8 mouse cellular contexts compared by ENCODE assay signal in genomic region chr2:148395131-148396051, GRCm38 (mm10). TPM values are rescaled to one million over a fixed set of nuclear protein-coding genes. Genes with fewer than 3 reads are reported as not detected.
DNase-seq lines count a peak whose midpoint lies in the region; ATAC-seq and TF ChIP-seq lines count a peak whose summit lies in the region.

Sstr4 (plus strand) TSS chr2:148395344.

- peak within 1 kb of the TSS; percentile 31; the same call in 1 of the 2 replicates for H3K9ac ChIP-seq in kidney, postnatal 0 days (ENCODE audit: low read depth, low read length)
- H3K9ac ChIP-seq in liver, embryonic 12.5 days, result no peak within 1 kb of the TSS

- no peak within 1 kb of the TSS for H3K27ac ChIP-seq in kidney, postnatal 0 days
- no peak within 1 kb of the TSS for H3K27ac ChIP-seq in liver, embryonic 12.5 days

- TF ChIP-seq CTCF in kidney, postnatal 0 days (IDR thresholded peaks at IDR 0.05; ENCODE audit: low read depth), result peak; percentile 71

- peak within 1 kb of the TSS; percentile 43 for H3K4me3 ChIP-seq in kidney, postnatal 0 days (replicated peaks; ENCODE audit: low read depth, low read length)
- H3K4me3 ChIP-seq in liver, embryonic 12.5 days, result peak within 1 kb of the TSS; percentile 46

- H3K36me3 ChIP-seq in kidney, postnatal 0 days (ENCODE audit: insufficient read depth, low read length), result no peaks in the 10 kb centered on the region
- H3K36me3 ChIP-seq in liver, embryonic 12.5 days, result no peaks in the 10 kb centered on the region

- peaks cover 11% of the 10 kb centered on the region for H3K27me3 ChIP-seq in kidney, postnatal 0 days (ENCODE audit: insufficient read depth, low read length)
- peaks cover 40% of the 10 kb centered on the region for H3K27me3 ChIP-seq in liver, embryonic 12.5 days (replicated peaks)

- peak; percentile 71; the same call in 1 of the 2 replicates for ATAC-seq in kidney, postnatal 0 days (replicated peaks; ENCODE audit: low FRiP score, low read depth)
- ATAC-seq in liver, embryonic 12.5 days, result no peak

- peak within 1 kb of the TSS; percentile 88 for H3K4me2 ChIP-seq in kidney, postnatal 0 days (ENCODE audit: low read length)
- peak within 1 kb of the TSS; percentile 70 for H3K4me2 ChIP-seq in liver, embryonic 12.5 days

- H3K9me3 ChIP-seq in kidney, postnatal 0 days (replicated peaks; ENCODE audit: low read length), result no peaks in the 10 kb centered on the region
- H3K9me3 ChIP-seq in liver, embryonic 12.5 days (replicated peaks), result no peaks in the 10 kb centered on the region

- peak; percentile 47 for DNase-seq in kidney, adult 18-20 months
- no peak for DNase-seq in kidney, adult 11 months
- DNase-seq in embryo, embryonic 9.5 days (ENCODE audit: extremely low spot score), result peak; percentile 56
- peak; percentile 56 to 64 for DNase-seq in heart, adult 9 months (ENCODE audit: low spot score in 2 of 2)
- peak; percentile 57 for DNase-seq in kidney, postnatal 0 days (ENCODE audit: low spot score)
- DNase-seq in neural tube, embryonic 10.5 days (ENCODE audit: extremely low spot score, low spot score), result peak; percentile 65
- DNase-seq in thymus, postnatal 14 days, result peak; percentile 27

- 3% methylated on average over 82 of the region's 83 CpGs for WGBS in kidney, postnatal 0 days
- 6% methylated on average over 68 of the region's 83 CpGs for WGBS in liver, embryonic 12.5 days (ENCODE audit: insufficient replicate concordance)

- H3K4me1 ChIP-seq in kidney, postnatal 0 days (replicated peaks; ENCODE audit: insufficient read depth, low read length), result peaks cover 15% of the 10 kb centered on the region
- 0 out of 2 replicates have a peak, but pooled peaks cover 5% of the 10 kb centered on the region for H3K4me1 ChIP-seq in liver, embryonic 12.5 days

RNA-seq across cellular contexts. Expression of gene Sstr4, which starts in this region (rescaled TPM):
- polyA plus RNA-seq in kidney, postnatal 0 days (2015; fragmentation: Nextera tagmentation; extraction: Ambion mirVana), result 0.16 and 0.19 TPM in 2 replicates
- 0.25 and 0.30 TPM in 2 replicates for polyA plus RNA-seq in liver, embryonic 12.5 days (2016; fragmentation: Nextera tagmentation; extraction: Ambion mirVana)

Comparison
In these comparisons a context has a peak if more than half of its experiments do, and no peak if none do; other contexts are left out.
1. Peak in DNase-seq, ATAC-seq, H3K4me3 ChIP-seq, H3K9ac ChIP-seq and H3K4me2 ChIP-seq in kidney, postnatal 0 days; RNA of the gene not detected or under 1 TPM.